In genomic region chr12:73687077-73688035, GRCm38 (mm10) we compare ENCODE assay signal across 8 mouse cellular contexts.
A peak's percentile ranks its signal among the peaks of the same experiment; 100 is the strongest.
DNase-seq lines count a peak whose midpoint lies in the region; ATAC-seq and TF ChIP-seq lines count a peak whose summit lies in the region.

No protein-coding gene starts in this region.

- intact Hi-C loops in left cerebral cortex, adult 2 months (cut with DNase I), result no loop called here
- intact Hi-C loops in left cerebral cortex, postnatal 25 days (cut with DNase I), result no loop called here

- no peaks in the 10 kb centered on the region for H3K36me3 ChIP-seq in heart, embryonic 15.5 days
- no peaks in the 10 kb centered on the region for H3K36me3 ChIP-seq in limb, embryonic 11.5 days (ENCODE audit: control insufficient read depth, insufficient read depth, low read length)
- no peaks in the 10 kb centered on the region for H3K36me3 ChIP-seq in forebrain, embryonic 13.5 days (ENCODE audit: poor library complexity, severe bottlenecking)

- H3K4me2 ChIP-seq in heart, embryonic 15.5 days, result no peak overlapping the region; the same call in 1 of the 2 replicates
- no peak overlapping the region for H3K4me2 ChIP-seq in limb, embryonic 11.5 days (ENCODE audit: low read depth, severe bottlenecking)
- H3K4me2 ChIP-seq in forebrain, embryonic 13.5 days, result no peak overlapping the region

- H3K4me3 ChIP-seq in left cerebral cortex, adult 2 months, result no peak overlapping the region
- H3K4me3 ChIP-seq in heart, embryonic 15.5 days, result no peak overlapping the region
- H3K4me3 ChIP-seq in limb, embryonic 11.5 days (ENCODE audit: low read depth, low read length), result no peak overlapping the region
- no peak overlapping the region for H3K4me3 ChIP-seq in forebrain, embryonic 13.5 days

- H3K27ac ChIP-seq in left cerebral cortex, adult 2 months, result no peak overlapping the region
- H3K27ac ChIP-seq in heart, embryonic 15.5 days, result peak overlapping the region; percentile 57
- H3K27ac ChIP-seq in limb, embryonic 11.5 days (replicated peaks; ENCODE audit: low read depth, low read length), result no peak overlapping the region
- H3K27ac ChIP-seq in forebrain, embryonic 13.5 days, result no peak overlapping the region

- peak; percentile 52 for TF ChIP-seq CTCF in left cerebral cortex, adult 2 months (IDR thresholded peaks at IDR 0.05)

- no peaks in the 10 kb centered on the region for H3K27me3 ChIP-seq in heart, embryonic 15.5 days
- H3K27me3 ChIP-seq in limb, embryonic 11.5 days (ENCODE audit: control insufficient read depth, insufficient read depth, low read length), result no peaks in the 10 kb centered on the region
- H3K27me3 ChIP-seq in forebrain, embryonic 13.5 days, result no peaks in the 10 kb centered on the region

- 58% methylated on average over 20 of the region's 20 CpGs for WGBS in heart, embryonic 15.5 days
- WGBS in limb, embryonic 11.5 days, result 67% methylated on average over 20 of the region's 20 CpGs
- 82% methylated on average over 20 of the region's 20 CpGs for WGBS in forebrain, embryonic 13.5 days

- H3K9ac ChIP-seq in heart, embryonic 15.5 days, result no peak overlapping the region
- peak overlapping the region; percentile 13; the same call in 1 of the 2 replicates for H3K9ac ChIP-seq in limb, embryonic 11.5 days (ENCODE audit: low read length)
- no peak overlapping the region for H3K9ac ChIP-seq in forebrain, embryonic 13.5 days

- peaks cover 11% of the 10 kb centered on the region for H3K4me1 ChIP-seq in heart, embryonic 15.5 days (replicated peaks)
- H3K4me1 ChIP-seq in limb, embryonic 11.5 days (ENCODE audit: control insufficient read depth, insufficient read depth, low read length), result peaks cover 3% of the 10 kb centered on the region; the same call in 1 of the 2 replicates
- peaks cover 8% of the 10 kb centered on the region; the same call in 1 of the 2 replicates for H3K4me1 ChIP-seq in forebrain, embryonic 13.5 days

- ATAC-seq in heart, embryonic 15.5 days (replicated peaks; ENCODE audit: insufficient number of reproducible peaks, insufficient read depth, low FRiP score, low read depth), result peak; percentile 85
- no peak for ATAC-seq in limb, embryonic 11.5 days (ENCODE audit: insufficient number of reproducible peaks, low FRiP score, low TSS enrichment, low read depth)
- ATAC-seq in forebrain, embryonic 13.5 days, result no peak

- DNase-seq in left cerebral cortex, adult 2 months (ENCODE audit: extremely low spot score in 1 of 2, low spot score in 2 of 2), result no peak
- DNase-seq in left cerebral cortex, postnatal 25 days (ENCODE audit: low spot score in 2 of 2), result no peak
- peak; percentile 72 for DNase-seq in embryo, embryonic 10 days (ENCODE audit: low spot score)
- DNase-seq in limb, embryonic 11.5 days (ENCODE audit: low spot score), result peak; percentile 63
- peak; percentile 26 to 45 for DNase-seq in monocyte, adult 2 months (ENCODE audit: low read depth in 1 of 2, low spot score in 2 of 2)
- DNase-seq in urinary bladder, postnatal 4 days (ENCODE audit: low spot score in 2 of 2), result peak; percentile 74 to 77

- H3K9me3 ChIP-seq in heart, embryonic 15.5 days (replicated peaks), result no peaks in the 10 kb centered on the region
- H3K9me3 ChIP-seq in limb, embryonic 11.5 days (ENCODE audit: control insufficient read depth, low read length), result no peaks in the 10 kb centered on the region
- H3K9me3 ChIP-seq in forebrain, embryonic 13.5 days (replicated peaks), result no peaks in the 10 kb centered on the region

Comparison
In these comparisons a context has a peak if more than half of its experiments do, and no peak if none do; other contexts are left out.
1. DNase-seq: peak in embryo, embryonic 10 days (single experiment), limb, embryonic 11.5 days (single experiment), monocyte, adult 2 months (2 of 2) and urinary bladder, postnatal 4 days (2 of 2); none in left cerebral cortex, adult 2 months (0 of 2) and left cerebral cortex, postnatal 25 days (0 of 2).